Mouse (Mus musculus) liver, postnatal 0 days (tissue): ENCODE data around the gene Zfp955a. TPM values are rescaled to one million over a fixed set of nuclear protein-coding genes. Genes with fewer than 3 reads are reported as not detected.
"Not testable (repeated sequence)": the region's sequence is repeated elsewhere in the genome, so short reads cannot be mapped to it uniquely, and the experiment has no call there.

ENCODE experiments used
- ATAC-seq: fragments of 200-750 bp; cut with Nextera tagmentation; 2 replicates; pipeline ENCODE4 v1.8.0; 2017; ENCODE audit warnings: mild to moderate bottlenecking, moderate library complexity
- DNase-seq: peaks from one replicate; pipeline ENCODE4 v3.0.0-alpha.2; 2016
- H3K27ac ChIP-seq: fragments of 300-500 bp; sonication (generic); 2 replicates; pipeline ENCODE4 v1.5.1; 2014; ENCODE audit warnings: antibody characterized with exemption, moderate library complexity, mild to moderate bottlenecking, low read depth
- H3K27me3 ChIP-seq: fragments of 300-500 bp; sonication (generic); 2 replicates; pipeline ENCODE4 v1.6.1; 2014; ENCODE audit warnings: low read length, control low read depth, mixed read lengths; ENCODE audit not compliant: insufficient read depth
- H3K36me3 ChIP-seq: fragments of 300-500 bp; sonication (generic); replicated peaks from 2 replicates; pipeline ENCODE4 v1.6.1; 2014; ENCODE audit warnings: mild to moderate bottlenecking, control low read depth, low read length, moderate library complexity, mixed read lengths; ENCODE audit not compliant: insufficient read depth
- H3K4me1 ChIP-seq: fragments of 300-500 bp; sonication (generic); 2 replicates; pipeline ENCODE4 v1.6.1; 2014; ENCODE audit warnings: antibody characterized with exemption, mild to moderate bottlenecking, control low read depth; ENCODE audit not compliant: insufficient read depth
- H3K4me2 ChIP-seq: fragments of 300-500 bp; sonication (generic); 2 replicates; pipeline ENCODE4 v1.6.1; 2014; ENCODE audit warnings: low read depth, mild to moderate bottlenecking, low read length, moderate library complexity, mixed read lengths
- H3K4me3 ChIP-seq: fragments of 300-500 bp; sonication (generic); 2 replicates; pipeline ENCODE4 v1.5.1; 2014; ENCODE audit warnings: low read depth, low read length
- H3K9ac ChIP-seq: fragments of 300-500 bp; sonication (generic); replicated peaks from 2 replicates; pipeline ENCODE4 v1.6.1; 2014; ENCODE audit warnings: mild to moderate bottlenecking, moderate library complexity
- H3K9me3 ChIP-seq: fragments of 300-500 bp; sonication (generic); 2 replicates; pipeline ENCODE4 v1.6.1; 2016; ENCODE audit warnings: mild to moderate bottlenecking, control low read depth, low read length, mixed read lengths
- CTCF ChIP-seq: sonication (generic); IDR thresholded peaks from 2 replicates; pipeline ENCODE4 v1.5.1; 2016; ENCODE audit warnings: antibody characterized with exemption, low read depth
- EP300 ChIP-seq: IDR thresholded peaks from 2 replicates; pipeline ENCODE4 v1.6.1; 2016; ENCODE audit warnings: antibody characterized with exemption, low read depth, mild to moderate bottlenecking
- WGBS: fragments of 180-500 bp; shearing (Covaris S2); extraction: QIAGEN DNeasy Blood & Tissue Kit; methylation state at CpG from one replicate; pipeline ENCODE4 v1.1.7; 2014; ENCODE audit not compliant: insufficient replicate concordance; 5-methylcytosine and 5-hydroxymethylcytosine counted together
- polyA plus RNA-seq: library from polyadenylated mRNA; unstranded; fragments of >200 nt; fragmentation: Nextera tagmentation; extraction: Ambion mirVana; gene quantifications from 2 replicates; pipeline ENCODE4 v1.2.1, GENCODE M21; 2015

Gene Zfp955a
- polyA plus RNA-seq, 1 experiment from 2014 or later = 3.0 TPM

DNA sequence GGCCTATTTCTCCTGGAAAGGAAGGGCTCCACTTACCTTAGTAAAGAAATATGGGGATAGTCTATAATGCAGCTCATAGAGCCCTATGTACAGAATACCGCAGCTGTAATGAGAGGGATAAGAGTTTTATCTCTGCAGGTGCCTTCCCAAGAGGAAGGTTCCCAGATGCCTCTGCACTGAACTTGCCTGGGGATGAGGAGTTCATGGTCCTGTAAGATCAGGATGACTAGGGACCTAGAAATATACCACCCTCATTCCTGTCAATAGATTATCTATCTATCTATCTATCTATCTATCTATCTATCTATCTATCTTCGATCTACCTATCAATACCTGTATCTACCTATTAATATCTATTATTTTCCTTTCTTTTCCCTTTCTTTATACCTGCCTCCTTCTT lies 33.4 kb downstream of the Zfp955a start, which contains the start of gene Olfr1564:
Olfr1564 (minus strand) TSS at position 101 of the 400 bp plus-strand sequence.
- no peak within 1 kb of the TSS for H3K4me2 ChIP-seq
- DNase-seq = no peak
- H3K27ac ChIP-seq = no peak within 1 kb of the TSS
- no peak for ATAC-seq
- 59% methylated on average over 2 of the region's 2 CpGs for WGBS
- H3K9ac ChIP-seq = no peak within 1 kb of the TSS
- H3K4me3 ChIP-seq = no peak within 1 kb of the TSS
- no peaks in the 10 kb centered on the region for H3K36me3 ChIP-seq
- peaks cover 6% of the 10 kb centered on the region for H3K9me3 ChIP-seq
- no peaks in the 10 kb centered on the region for H3K27me3 ChIP-seq
- H3K4me1 ChIP-seq = no peaks in the 10 kb centered on the region
- no peak for TF ChIP-seq EP300
- no peak for TF ChIP-seq CTCF

DNA sequence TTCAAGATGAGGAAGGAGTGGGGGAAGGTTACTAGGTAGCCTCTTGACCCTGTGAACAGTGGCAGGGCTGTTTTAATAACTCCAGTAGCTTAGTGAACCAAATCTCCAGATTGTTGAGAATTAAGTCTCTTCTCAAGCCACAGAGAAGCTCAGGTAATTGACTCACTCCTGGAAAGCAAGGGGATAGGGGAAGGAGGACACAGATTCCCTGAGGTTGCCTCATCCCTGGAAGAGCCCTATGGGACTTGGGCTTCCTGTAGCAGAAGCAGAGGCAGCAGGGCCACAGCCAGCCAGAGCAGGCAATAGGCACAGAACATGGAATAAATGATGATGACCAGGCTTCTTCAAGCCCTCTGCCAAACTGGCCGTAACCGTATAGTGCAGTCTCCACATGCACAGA lies 63.9 kb downstream of the Zfp955a start, which contains the start of gene Olfr239:
Olfr239 (plus strand) TSS at position 301 of the 400 bp plus-strand sequence.
- H3K4me3 ChIP-seq, H3K9ac ChIP-seq, H3K27me3 ChIP-seq, DNase-seq, H3K36me3 ChIP-seq, H3K27ac ChIP-seq, H3K4me1 ChIP-seq, H3K9me3 ChIP-seq, ATAC-seq, H3K4me2 ChIP-seq: not testable (repeated sequence)
- no CpG with 5 or more reads among the region's 2 CpGs for WGBS

Other genes with a start within 250 kb of the Zfp955a start
- gene Zfp763, start 221.7 kb downstream of the Zfp955a start, polyA plus RNA-seq = 1.4 and 1.5 TPM in 2 replicates
- gene 4921501E09Rik, start 187.1 kb downstream of the Zfp955a start, polyA plus RNA-seq = not detected in 2 replicates
- gene Zfp563, start 165.8 kb downstream of the Zfp955a start, polyA plus RNA-seq = 1.5 and 1.6 TPM in 2 replicates
- gene Morc2b, start 115.5 kb downstream of the Zfp955a start, polyA plus RNA-seq = not detected in 2 replicates
- not detected in 2 replicates for gene Olfr55, start 86.7 kb downstream of the Zfp955a start, polyA plus RNA-seq
- not detected in 2 replicates for gene Olfr239, start 63.8 kb downstream of the Zfp955a start, polyA plus RNA-seq
- not detected in 2 replicates for gene Olfr1564, start 33.5 kb downstream of the Zfp955a start, polyA plus RNA-seq
- gene Olfr63, start 9.5 kb upstream of the Zfp955a start, polyA plus RNA-seq = 0.02 TPM in 1 of 2 replicates, not detected in the other
- 1.9 and 2.0 TPM in 2 replicates for gene Zfp955b, start 34.4 kb upstream of the Zfp955a start, polyA plus RNA-seq
- 1.1 and 1.9 TPM in 2 replicates for gene Zfp81, start 103.7 kb upstream of the Zfp955a start, polyA plus RNA-seq
- 3.2 and 5.2 TPM in 2 replicates for gene Zfp101, start 139.5 kb upstream of the Zfp955a start, polyA plus RNA-seq
- not detected in 2 replicates for gene Actl9, start 177.8 kb upstream of the Zfp955a start, polyA plus RNA-seq